12 mouse cellular contexts compared by ENCODE assay signal in genomic region chr5:116797460-116797859, GRCm38 (mm10).
"Had no signal": no experiment of that assay in that cellular context is flagged by ENCODE, and none has a peak within 500 bp of the region (broad histone marks: within the 10 kb centered on the region; RNA-seq: fewer than 3 reads in every experiment).

No protein-coding gene starts in this region.

- DNase-seq: gastrocnemius, postnatal 14 days; gastrocnemius, postnatal 36 days; heart, adult 18-20 months; heart, postnatal 10 days; heart, postnatal 4 days; kidney, adult 11 months; kidney, adult 2 months; kidney, adult 9 months; kidney, postnatal 14 days; kidney, postnatal 36 days; liver; liver, embryonic 13.5 days had no signal
